Mouse (Mus musculus) olfactory bulb, adult 2 months (tissue): ENCODE data around the gene Krtdap.

ENCODE experiments used
- CTCF ChIP-seq: fragments of 200-500 bp; IDR thresholded peaks from 2 replicates; pipeline ENCODE4 v1.5.1; 2012; ENCODE audit warnings: low read depth, mild to moderate bottlenecking, low read length, moderate library complexity; ENCODE audit not compliant: insufficient read depth
- POLR2A ChIP-seq: fragments of 200-500 bp; IDR thresholded peaks from 2 replicates; pipeline ENCODE4 v1.6.1; 2012; ENCODE audit warnings: mild to moderate bottlenecking, low read depth, low read length, moderate library complexity; ENCODE audit not compliant: insufficient read depth

DNA sequence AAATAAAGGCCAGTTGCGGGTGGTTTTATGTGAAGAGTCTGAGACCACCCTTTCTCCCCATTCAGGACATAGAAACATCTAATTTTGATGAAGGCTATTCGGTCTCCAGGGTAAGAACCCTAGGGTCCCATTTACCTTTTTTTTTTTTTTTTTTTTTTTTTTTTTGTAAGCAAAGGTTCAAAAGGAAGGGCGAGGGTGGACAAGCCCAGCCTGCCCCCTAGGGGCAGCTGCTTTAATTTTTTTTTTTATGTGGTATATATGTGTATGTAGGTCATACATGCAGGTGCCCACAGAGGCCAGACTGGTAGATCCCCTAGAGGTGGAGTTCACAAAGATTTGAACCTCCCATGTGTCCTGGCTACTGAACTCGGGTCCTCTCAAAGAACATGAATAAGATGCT lies 21.3 kb upstream of the Krtdap start:
- no peak for TF ChIP-seq POLR2A
- no peak for TF ChIP-seq CTCF
